21 mouse cellular contexts compared by ENCODE assay signal in genomic region chr14:118807653-118808052, GRCm38 (mm10). TPM values are rescaled to one million over a fixed set of nuclear protein-coding genes. Genes with fewer than 3 reads are reported as not detected.
DNase-seq lines count a peak whose midpoint lies in the region; ATAC-seq and TF ChIP-seq lines count a peak whose summit lies in the region.
"Had no signal": no experiment of that assay in that cellular context is flagged by ENCODE, and none has a peak within 500 bp of the region (broad histone marks: within the 10 kb centered on the region; RNA-seq: fewer than 3 reads in every experiment).

No protein-coding gene starts in this region.

- H3K4me1 ChIP-seq in liver, embryonic 12.5 days, result peaks cover 56% of the 10 kb centered on the region
- H3K4me1 ChIP-seq: hindbrain, embryonic 13.5 days; limb, embryonic 13.5 days; neural tube, embryonic 12.5 days had no signal

- 85% methylated on average over 5 of the region's 5 CpGs for WGBS in liver, embryonic 12.5 days (ENCODE audit: insufficient replicate concordance)

- H3K27me3 ChIP-seq in liver, embryonic 12.5 days (replicated peaks), result peaks cover 4% of the 10 kb centered on the region; the same call in 1 of the 2 replicates
- H3K27me3 ChIP-seq: CH12.LX; embryonic facial prominence, embryonic 15.5 days; forebrain, embryonic 13.5 days; hindbrain, embryonic 13.5 days; limb, embryonic 13.5 days; neural tube, embryonic 12.5 days had no signal

- intact Hi-C loops in gastrocnemius, adult 2 months (cut with DNase I), result no loop called here

- no peak overlapping the region for H3K9ac ChIP-seq in liver, embryonic 12.5 days
- H3K9ac ChIP-seq: embryonic facial prominence, embryonic 15.5 days; forebrain, embryonic 13.5 days; hindbrain, embryonic 13.5 days; limb, embryonic 13.5 days; neural tube, embryonic 12.5 days had no signal

- no peak overlapping the region for H3K4me3 ChIP-seq in gastrocnemius, adult 2 months
- H3K4me3 ChIP-seq in liver, embryonic 12.5 days, result no peak overlapping the region
- H3K4me3 ChIP-seq: embryonic facial prominence, embryonic 15.5 days; forebrain, embryonic 13.5 days; hindbrain, embryonic 13.5 days; limb, embryonic 13.5 days; neural tube, embryonic 12.5 days had no signal

- H3K27ac ChIP-seq in gastrocnemius, adult 2 months, result no peak overlapping the region
- H3K27ac ChIP-seq in liver, embryonic 12.5 days, result no peak overlapping the region
- H3K27ac ChIP-seq: embryonic facial prominence, embryonic 15.5 days; forebrain, embryonic 13.5 days; hindbrain, embryonic 13.5 days; limb, embryonic 13.5 days; neural tube, embryonic 12.5 days had no signal

- peak; percentile 64 for DNase-seq in gastrocnemius, adult 2 months
- no peak for DNase-seq in gastrocnemius, postnatal 10 days
- DNase-seq in liver, result no peak
- DNase-seq in kidney, adult 8-10 months, result peak; percentile 43 to 69
- DNase-seq in kidney, postnatal 36 days, result peak; percentile 59 to 60
- DNase-seq in cerebellum, postnatal 25 days, result no peak
- no peak for DNase-seq in left cerebral cortex, adult 8-10 months (ENCODE audit: low spot score in 2 of 2)
- DNase-seq: adrenal gland, adult 8-10 months; cerebellum, postnatal 10 days; embryo, embryonic 11 days; lung, postnatal 10 days; spleen, adult 18-20 months; thymus, adult 18-20 months had no signal

- no peaks in the 10 kb centered on the region for H3K9me3 ChIP-seq in liver, embryonic 12.5 days (replicated peaks)
- H3K9me3 ChIP-seq: embryonic facial prominence, embryonic 15.5 days; forebrain, embryonic 13.5 days; hindbrain, embryonic 13.5 days; limb, embryonic 13.5 days; neural tube, embryonic 12.5 days had no signal

- peak overlapping the region; percentile 40 for H3K4me2 ChIP-seq in liver, embryonic 12.5 days
- H3K4me2 ChIP-seq: embryonic facial prominence, embryonic 15.5 days; forebrain, embryonic 13.5 days; hindbrain, embryonic 13.5 days; limb, embryonic 13.5 days; neural tube, embryonic 12.5 days had no signal

- TF ChIP-seq CTCF in gastrocnemius, adult 2 months (IDR thresholded peaks at IDR 0.05), result no peak

- H3K36me3 ChIP-seq in liver, embryonic 12.5 days, result no peaks in the 10 kb centered on the region
- H3K36me3 ChIP-seq: embryonic facial prominence, embryonic 15.5 days; hindbrain, embryonic 13.5 days; limb, embryonic 13.5 days; neural tube, embryonic 12.5 days had no signal

- ATAC-seq in liver, embryonic 12.5 days, result 0 out of 2 replicates have a peak, but pooled peaks have one; percentile 8
- ATAC-seq: forebrain, embryonic 13.5 days had no signal

RNA-seq across cellular contexts. Expression of gene Cldn10, which starts 19.9 kb away (rescaled TPM):
- not detected for total RNA-seq in gastrocnemius, adult 2 months (2021)
- under 1 TPM in 1 of 2 experiments, not detected in 1; 0.14 TPM for total RNA-seq in gastrocnemius, postnatal 10 days (2021)
- polyA plus RNA-seq in liver, embryonic 12.5 days (2016; fragmentation: Nextera tagmentation; extraction: Ambion mirVana), result 0.17 and 0.30 TPM in 2 replicates
- total RNA-seq in left cerebral cortex, adult 8-10 months (2022), result 10 to 100 TPM; 21.3 to 33.1 (median 30.4) TPM
- total RNA-seq: CH12.LX; monocyte, adult 5-6 weeks had no signal

Comparison
In these comparisons a context has a peak if more than half of its experiments do, and no peak if none do; other contexts are left out.
1. DNase-seq: peak in gastrocnemius, adult 2 months (single experiment), kidney, adult 8-10 months (2 of 2) and kidney, postnatal 36 days (2 of 2); none in gastrocnemius, postnatal 10 days (single experiment), liver (single experiment), cerebellum, postnatal 25 days (0 of 2) and left cerebral cortex, adult 8-10 months (0 of 2).
2. RNA of gene Cldn10, which starts 19.9 kb away (total RNA-seq): 21.3 to 33.1 TPM in left cerebral cortex, adult 8-10 months; 0.14 TPM in gastrocnemius, postnatal 10 days and not detected in gastrocnemius, adult 2 months; every median in the first group is over 10 times any median in the second.